Mouse (Mus musculus): ENCODE results near the gene Nek6.

The Nek6 gene

DNA sequence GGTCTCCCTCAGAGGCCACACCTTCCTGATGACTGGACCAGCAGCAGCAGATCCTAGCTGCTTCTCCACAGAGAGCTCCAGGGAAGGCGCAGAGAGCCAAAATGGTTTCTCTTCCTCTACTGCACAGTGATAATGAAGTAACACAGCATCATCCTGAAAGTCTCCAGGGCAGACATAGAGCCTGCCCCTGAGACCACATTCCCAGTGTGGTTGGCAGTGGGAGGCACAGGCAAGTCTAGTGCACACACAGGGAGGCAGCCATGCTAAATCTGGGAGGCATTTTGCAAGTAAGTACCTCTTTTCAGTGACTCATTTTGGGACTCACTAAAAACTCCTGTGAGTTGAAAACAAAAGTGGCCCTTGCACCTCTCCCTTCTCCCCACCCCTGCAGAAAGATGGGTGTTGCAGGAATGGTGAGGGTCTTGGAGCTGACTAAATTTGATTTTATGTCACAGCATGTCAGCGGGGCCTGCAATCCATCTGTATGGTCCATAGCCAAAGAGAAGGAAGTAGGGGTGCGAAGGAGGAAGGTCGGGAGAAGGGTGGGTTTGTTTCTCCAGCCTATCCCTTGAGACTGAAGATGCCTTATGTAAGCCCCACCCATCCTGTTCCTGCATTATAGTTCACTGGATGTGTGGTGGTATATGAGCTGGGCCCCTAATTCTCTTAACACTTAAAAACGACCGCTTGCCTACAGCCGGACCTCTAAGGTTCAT is 2.3 kb upstream of the Nek6 start:
- DNase-seq (ENCODE audit: low read depth, low spot score) = no peak

DNA sequence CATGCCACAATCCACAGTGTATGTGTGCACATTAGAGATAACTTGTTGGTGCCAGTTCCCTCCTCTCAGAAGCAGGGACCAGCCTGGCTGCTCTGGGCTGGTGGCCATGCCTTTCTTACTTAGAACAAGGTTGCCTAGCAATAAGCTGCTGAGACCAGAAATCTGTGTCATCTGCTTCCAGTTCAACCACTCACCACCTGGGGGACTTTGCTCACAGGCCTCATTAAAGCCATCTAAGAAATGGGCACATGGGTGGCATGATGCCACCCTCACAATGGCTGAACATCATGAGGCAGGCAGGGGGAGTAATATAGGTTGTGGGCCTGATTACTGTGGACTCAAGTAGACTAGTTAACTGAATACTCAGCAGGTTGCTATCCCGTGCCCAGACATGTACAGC is 1.3 kb upstream of the Nek6 start:
- peak; percentile 20 for DNase-seq (ENCODE audit: low read depth, low spot score)

DNA sequence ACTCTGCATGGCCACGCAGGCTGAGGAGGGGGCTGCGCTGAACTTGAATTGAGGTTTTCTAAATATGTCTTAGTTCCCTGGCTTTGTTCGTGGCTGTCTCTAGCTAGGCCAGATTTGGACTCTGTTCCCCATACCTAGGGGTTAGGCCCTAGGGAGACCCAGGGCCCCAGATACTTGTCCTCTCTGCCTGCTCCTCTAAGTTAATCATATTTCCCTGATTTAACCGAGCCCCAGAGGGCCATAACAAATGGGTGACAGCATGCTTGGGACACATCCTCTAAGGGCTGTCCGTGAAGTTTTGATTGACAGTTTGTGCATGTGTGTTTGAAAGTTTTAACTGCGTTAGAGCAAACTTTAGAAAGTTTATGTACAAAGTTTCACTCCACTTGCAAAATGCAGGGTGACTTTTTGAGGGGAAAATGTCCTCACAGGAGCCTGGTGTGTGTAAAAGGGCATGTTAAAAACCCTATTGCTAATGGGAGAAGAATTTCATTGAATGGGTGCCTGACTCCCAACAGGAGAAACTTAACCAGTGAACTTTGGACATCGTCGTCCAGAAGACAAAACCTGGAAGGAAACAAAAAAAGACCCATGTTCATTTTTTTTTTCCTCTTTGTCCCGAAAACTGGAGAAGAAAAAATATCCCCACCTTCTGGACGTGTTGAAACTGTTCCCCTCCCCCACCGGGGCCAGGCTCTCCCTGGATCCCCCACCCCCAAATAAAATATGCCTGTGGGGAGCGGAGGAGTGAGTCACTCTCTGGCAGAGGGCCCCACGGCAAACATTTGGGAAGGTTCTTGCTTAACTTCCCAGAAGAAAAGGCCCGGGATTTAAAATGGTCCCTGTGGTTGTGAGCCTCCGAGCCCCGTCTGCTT is 1.1 kb downstream of the Nek6 start:
- DNase-seq (ENCODE audit: low read depth, low spot score) = no peak

DNA sequence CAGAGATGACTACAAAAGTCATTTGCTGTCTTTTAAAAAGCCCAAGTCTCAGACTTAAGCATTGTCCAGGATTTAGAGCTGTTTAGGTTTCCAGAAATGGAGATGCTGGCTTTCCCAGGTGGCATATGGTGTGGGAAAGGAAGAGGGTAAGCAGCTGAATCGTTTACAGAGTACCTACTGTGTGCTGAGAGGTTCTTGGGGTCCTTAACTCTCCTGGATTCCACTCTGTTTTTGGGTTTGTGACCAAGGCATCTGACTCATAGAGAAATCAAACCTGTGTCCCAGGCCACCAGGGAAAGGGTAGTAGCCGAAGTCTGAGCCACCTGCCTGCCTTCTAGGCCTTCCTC is 1.7 kb downstream of the Nek6 start:
- DNase-seq (ENCODE audit: low read depth, low spot score) = no peak

DNA sequence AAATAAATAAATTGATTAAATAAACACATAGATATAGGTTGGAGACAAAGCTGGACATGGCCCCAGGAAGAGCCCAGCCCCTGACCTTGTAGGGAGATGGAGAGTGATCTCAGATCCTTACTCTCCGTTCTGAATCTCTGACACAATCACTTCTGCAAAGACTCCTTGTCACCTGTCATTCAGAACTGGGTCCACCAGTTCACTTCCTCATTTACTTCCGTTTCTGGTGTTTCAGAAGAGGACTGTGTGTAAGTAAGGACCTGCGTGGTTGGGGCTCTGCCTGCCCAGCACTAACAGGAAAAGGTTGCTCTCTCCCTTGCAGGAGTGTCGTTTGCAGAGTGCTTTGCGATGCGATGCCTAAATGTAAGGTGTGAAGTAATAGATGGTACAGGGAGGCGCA is 3.0 kb downstream of the Nek6 start:
- no peak for DNase-seq (ENCODE audit: low read depth, low spot score)

DNA sequence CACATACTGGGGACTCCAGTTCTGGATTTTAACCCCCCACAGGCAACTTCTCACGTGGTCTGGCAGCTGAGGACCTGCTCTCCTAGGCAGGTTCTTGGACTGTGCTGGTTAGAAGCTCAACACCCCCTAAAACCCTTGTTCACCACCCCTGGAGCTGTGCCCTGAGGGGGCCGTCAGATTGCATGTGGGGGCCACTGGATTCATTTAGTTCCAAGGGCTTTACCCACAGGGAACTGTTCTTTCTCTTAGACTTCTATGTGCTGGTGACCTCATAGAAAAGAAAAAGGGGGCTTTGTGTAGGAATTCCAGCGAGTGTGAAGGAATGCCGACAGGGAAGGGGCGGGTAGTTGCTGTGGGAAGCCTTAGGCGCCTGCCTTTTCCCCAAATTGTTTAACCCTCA is 4.0 kb downstream of the Nek6 start:
- DNase-seq (ENCODE audit: low read depth, low spot score) = no peak

DNA sequence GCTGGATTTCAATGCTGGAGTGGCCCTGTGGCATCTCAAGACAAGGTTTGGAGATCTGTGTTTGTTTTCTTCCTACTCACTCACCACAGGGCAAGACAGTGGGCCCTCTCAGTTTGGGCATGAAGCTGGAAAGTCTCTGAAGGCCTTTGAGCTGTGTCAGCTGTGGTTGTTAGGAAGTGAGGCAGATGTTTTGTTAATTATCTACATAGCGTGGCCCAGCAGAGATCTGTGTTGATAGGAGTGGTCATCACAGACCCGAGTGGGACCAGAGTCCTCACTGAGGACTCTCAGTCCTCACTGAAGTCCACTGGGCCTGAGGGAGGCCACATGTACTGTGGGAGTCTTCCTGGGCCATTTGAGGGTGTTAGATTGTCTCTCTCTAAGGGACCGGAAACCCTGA is 5.0 kb downstream of the Nek6 start:
- no peak for DNase-seq (ENCODE audit: low read depth, low spot score)

DNA sequence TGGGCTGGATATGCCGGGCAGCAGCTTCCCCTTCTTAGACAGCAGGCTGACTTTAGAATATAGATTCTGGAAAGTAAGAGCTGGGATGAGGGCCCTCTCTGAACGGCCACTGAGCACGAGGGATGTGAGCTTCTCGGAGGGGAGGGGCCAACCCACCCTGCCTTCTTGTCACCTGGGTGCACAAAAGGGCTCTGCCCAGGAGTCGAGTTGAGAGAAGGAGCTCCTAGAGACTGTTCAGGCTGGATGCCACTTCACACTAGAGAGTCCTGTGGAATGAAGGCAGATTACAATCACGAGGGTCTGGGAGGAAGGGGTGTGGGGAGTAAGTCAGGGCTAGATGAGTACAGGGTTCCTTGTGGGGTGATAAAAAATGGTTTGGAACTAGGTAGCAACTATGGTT is 5.6 kb downstream of the Nek6 start:
- no peak for DNase-seq (ENCODE audit: low read depth, low spot score)

DNA sequence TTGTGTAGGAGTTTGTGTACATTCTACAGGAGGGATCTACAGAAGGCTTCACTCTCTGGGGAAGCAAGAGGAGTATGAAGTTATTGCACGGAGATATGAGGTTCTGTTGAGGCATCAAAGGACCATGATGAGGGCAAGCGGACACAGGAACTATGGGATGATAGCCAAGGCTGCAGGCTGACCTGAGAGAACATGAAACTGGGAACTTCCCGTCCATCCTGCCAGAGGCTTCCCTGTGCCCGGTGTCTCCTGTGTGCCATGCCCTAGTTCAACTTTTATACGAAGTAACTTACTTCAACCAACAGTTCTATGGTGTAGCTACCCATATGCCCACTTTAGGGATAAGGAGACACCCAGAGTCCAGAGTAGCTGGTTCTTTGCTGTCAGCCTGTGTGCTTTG is 7.3 kb downstream of the Nek6 start:
- DNase-seq (ENCODE audit: low read depth, low spot score) = no peak

DNA sequence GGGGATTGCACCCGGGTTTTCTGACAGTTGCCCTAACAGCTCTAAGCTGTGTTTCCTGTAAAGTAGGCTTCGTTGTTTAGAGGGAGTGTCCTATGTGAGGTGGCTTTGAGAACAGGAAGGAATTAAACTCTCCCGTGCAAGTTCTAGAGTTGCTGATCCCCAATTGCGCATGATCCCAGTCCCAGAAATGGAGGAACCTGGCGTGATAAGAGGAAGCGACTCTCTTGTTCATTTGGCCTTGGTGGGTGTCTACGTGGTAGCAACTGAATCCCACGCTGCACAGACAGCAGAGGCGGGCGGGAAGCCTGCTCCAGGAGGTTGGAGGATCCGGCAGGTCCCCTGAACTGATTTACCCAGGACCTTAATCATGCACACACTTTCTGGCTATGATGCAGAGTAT is 8.5 kb downstream of the Nek6 start:
- no peak for DNase-seq (ENCODE audit: low read depth, low spot score)

DNA sequence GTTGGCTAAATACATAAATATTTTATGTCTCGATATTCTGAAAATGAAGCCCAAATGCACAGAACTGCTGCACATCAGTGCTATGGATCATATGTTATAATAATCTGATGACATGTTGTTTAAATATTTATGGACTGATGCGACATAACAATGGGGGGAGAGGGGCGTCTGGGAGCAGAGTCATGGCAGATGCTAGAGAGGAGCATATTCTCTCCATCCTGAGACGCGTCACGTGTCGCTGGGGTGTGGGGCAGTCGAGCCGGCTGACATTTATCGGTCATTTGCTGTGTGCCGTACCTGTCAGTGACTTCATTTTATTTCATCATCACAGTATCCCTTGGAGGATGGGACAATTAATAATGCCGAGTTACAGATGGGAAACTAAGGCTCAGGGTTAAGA is 10.2 kb downstream of the Nek6 start:
- DNase-seq (ENCODE audit: low read depth, low spot score) = no peak

DNA sequence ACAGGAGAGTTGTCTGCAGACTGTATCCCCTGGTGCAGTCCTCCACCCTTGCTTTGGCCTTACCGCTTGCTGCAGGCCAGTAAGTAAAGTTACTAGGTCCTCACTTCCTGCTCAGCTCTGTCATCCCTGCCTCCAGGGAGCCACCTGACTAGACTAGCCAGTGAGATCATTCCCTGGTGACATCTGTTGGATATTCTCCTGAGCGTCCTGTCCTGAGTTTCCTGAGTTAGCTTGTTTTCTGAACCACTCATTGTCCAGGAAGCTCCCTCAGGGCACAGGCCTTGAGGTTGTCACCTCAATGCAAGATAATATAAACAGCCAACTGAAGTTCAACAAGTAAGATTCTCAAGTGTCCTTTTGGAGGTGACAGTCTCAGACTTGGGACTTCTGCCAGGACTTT is 10.9 kb downstream of the Nek6 start:
- DNase-seq (ENCODE audit: low read depth, low spot score) = no peak

DNA sequence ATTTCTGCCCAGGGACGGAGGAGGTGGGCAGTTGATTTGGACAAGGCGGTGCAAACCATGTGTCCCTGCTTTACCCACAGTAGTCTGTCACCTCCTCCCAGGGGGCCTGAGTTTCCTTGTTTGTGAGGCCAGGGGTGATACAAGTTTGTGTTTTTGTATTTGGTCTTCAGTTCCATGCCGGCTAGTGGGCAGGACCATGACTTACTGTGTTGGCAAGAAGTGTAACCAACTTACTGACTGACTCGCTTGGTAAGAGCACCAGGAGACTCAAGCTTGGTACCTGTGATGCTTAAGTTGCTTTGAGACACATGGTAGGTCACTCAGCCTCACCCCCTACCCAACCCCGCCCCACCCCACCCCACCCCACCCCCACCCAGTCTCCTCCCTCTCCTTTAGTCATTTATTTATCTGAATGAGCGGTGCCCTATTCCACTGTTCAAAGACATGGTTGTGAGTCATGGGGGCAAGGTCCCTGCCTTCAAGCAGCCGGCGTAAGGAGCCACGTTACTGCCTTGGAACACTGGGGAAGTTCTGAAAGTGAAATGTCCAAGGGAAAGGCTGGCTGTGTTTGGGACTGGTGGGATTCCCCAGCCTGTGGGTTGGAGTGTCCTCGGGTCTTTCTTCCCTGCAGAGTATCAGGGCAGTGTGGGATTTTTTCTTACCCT is 12.5 kb downstream of the Nek6 start:
- DNase-seq (ENCODE audit: low read depth, low spot score) = no peak

DNA sequence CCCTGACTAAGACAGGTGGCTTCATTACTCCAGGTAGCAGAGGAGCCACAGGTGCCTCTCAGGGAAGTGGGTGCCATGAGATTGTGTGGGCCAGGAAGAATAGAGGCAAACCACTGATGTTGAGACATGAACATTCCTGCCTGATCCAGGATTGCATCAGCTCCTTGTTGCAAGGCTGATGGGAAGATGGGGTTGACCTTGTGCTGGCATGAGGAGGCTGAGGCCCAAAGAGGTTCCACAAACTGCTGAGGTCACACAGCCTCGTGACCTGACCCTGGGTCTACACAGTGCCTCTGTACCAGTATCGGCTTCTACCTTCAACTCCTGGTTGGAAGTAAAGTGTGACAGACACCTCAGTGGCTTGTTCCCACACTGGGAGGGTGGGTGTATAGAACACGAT is 13.6 kb downstream of the Nek6 start:
- DNase-seq (ENCODE audit: low read depth, low spot score) = no peak

DNA sequence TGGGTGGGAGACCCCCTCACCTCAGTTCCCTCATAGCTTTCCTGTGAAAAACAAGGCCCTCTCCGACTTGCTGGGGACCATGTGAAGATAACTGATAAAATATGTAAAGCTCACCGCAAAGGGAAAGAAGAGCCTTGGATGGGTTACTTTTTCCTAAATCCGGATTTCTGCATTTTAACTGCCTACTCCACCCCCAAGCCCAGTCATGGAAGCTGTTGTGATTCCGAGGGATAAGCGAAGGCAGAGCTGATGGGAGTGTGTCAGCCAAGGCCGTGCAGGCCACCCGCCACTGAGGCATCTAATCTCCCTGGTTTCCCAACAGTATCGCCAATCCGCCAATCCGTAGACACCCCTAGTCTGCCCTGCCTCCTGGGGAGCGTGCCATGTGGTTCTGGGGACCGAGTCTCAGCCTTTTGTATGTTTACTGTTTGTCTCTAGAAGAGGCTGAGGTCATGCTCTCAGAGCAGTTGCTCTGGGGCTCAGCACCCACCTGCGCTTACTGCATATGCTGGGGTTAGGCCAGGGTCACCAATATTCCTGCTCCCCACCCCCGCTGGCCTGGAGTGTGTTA is 18.2 kb downstream of the Nek6 start:
- DNase-seq (ENCODE audit: low read depth, low spot score) = no peak

DNA sequence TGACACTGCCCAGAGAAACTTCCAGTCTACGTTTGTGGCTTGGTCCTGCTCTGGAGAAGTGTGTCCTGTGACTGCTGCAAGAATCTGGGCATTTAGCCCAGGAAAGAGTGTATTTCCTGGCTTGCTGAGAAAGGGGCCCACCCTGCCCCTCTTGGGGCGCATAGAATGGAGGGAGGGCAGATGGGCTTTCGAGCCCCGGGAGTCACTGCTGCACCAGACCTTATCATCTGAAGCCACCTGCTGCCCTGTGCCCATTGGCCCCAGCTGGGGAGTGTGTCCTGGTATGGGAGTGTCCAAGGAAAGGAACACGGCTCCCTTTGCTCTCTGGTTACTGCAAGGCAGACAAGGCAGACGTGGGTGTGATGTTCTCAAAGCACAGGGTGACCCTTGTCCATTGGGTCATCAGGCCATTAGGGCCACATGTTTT is 19.5 kb downstream of the Nek6 start:
- DNase-seq (ENCODE audit: low read depth, low spot score) = no peak

DNA sequence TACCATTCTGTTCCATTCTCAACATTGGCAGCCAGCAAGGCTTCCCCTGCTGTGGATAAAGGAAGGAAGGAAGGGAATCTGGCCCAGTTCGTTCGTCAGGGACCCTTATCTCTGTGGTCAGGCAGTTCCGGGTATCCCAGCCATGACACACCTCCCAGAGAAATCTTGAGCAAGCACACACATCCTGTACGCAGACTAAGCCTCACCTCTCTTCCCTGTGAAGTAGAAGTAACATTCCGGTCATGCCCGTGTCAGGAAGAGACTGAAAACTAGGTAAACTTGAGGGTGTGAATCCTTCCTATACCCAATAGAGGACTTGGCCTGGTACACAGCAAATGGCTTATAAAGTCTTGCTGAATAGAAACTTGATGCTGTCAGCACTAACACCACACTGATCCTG is 21.9 kb downstream of the Nek6 start:
- no peak for DNase-seq (ENCODE audit: low read depth, low spot score)

DNA sequence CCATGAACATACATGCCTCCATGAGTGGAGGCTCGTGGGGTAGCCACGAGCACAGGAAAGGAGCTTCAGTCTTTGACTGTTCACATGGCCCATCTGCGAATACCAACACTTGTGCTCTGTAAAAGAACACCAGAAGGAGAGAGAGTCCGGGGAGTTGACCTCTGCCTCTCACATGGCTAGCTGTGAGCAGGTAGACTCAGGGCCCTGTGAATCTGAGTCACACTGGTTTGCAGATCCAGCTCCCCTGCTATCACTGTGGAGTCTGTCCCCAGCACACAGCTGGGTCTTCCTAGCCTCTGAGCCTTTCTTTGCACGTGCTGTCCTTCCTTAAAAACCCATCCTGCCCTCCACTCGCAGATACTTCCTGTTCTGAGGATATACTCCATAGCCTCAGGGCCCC is 22.3 kb downstream of the Nek6 start:
- DNase-seq (ENCODE audit: low read depth, low spot score) = no peak

DNA sequence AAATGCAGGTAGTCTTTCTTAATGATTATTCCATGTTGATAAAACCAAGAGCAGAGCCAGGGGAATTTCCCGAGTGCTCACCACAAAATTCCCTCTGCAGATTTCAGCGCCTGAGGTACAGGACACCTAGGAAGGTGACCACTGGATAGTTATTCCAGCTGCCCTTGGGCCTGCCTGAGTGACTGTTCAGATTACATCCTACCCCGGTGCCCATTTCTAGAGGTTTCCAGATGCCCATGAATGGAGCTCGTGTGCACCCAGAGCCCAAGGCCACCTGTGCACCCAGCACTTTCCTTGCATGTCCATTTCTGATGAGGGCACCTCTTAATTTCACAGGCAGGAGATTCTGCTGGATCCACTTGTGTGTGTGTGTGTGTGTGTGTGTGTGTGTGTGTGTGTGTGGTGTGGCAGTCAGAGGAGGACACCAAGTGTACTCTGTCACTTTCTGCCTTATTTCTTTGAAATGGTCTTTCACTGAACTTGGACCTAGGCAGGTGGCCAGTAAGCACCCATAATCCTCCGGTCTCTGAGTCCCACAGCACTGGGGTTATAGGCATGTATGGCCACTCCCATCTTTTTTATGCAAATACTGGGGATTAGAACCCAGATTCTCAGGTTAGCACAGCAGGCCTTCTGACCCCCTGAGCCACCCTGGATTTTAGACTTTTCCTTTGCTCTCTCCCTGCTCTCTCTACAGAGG is 22.9 kb downstream of the Nek6 start:
- no peak for DNase-seq (ENCODE audit: low read depth, low spot score)

DNA sequence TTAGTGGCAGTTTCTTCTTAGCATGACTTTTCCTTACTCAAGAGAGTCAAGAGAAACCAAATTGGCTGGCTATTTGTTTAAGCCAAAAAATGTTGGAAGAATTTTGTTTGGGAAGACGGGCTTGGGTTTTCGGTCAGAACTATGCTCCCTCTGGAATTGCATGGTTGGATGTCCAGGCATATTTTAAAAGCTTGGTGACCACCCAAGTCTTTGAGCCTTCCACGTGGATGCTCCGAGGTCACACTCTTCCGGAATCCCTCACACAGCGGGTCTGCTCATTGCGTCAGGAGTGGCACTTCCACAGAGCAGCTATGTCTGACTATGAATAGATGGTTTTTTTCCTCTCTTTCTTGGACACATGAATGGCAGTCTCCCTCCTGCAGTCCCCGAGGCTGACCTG is 23.6 kb downstream of the Nek6 start:
- no peak for DNase-seq (ENCODE audit: low read depth, low spot score)

DNA sequence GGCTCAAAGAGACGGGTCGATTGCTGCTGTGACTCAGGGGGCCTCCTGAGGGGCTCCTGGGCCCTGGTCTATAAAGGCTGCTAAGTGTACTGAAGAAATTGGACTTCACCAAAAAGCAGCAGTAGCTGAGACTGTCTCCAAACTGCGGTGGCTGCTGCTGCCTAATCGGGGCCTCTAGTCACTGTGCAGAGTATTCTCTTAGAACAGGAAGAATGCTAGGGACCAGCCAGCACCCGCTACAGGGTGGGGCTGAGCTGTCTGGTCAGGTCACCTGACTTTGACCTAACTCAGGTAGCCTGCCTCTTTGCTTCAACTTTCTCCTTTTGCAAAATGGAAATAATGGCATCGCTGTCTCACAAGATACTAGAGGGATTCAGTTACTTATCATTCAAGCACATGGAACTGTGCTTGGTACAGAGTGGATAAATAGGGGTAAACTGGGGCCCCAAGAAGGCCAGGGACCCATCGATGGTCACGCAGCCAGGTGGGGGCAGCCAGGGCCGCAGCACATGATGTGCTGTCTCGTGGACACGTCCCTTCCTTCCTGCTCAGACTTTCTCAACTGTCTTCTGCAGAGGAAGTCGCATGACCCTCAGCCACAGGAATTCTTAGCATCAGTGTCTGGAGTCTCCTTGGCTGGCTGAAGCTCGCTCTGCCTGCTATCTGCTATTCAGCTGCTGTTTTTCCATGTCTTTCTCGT is 24.2 kb downstream of the Nek6 start:
- DNase-seq (ENCODE audit: low read depth, low spot score) = no peak
